Mouse (Mus musculus) limb, embryonic 13.5 days (tissue): ENCODE measurements around the gene Asic1. TPM values are rescaled to one million over a fixed set of nuclear protein-coding genes. Genes with fewer than 3 reads are reported as not detected.

Source experiments
- polyA plus RNA-seq: library from polyadenylated mRNA; unstranded; fragments of >200 nt; fragmentation: Nextera tagmentation; extraction: Ambion mirVana; gene quantifications from 2 replicates; pipeline ENCODE4 v1.2.1, GENCODE M21; 2015

Asic1 gene
- polyA plus RNA-seq, 1 experiment from 2014 or later, result 1.7 TPM

Other genes starting within 250 kb of the Asic1 start
- 14.0 and 14.1 TPM in 2 replicates for gene Nckap5l, start 212.6 kb upstream of the Asic1 start, polyA plus RNA-seq
- 17.0 and 19.7 TPM in 2 replicates for gene Bcdin3d, start 195.6 kb upstream of the Asic1 start, polyA plus RNA-seq
- gene Faim2, start 142.2 kb upstream of the Asic1 start, polyA plus RNA-seq, result 0.34 and 0.37 TPM in 2 replicates
- gene Aqp2, start 91.3 kb upstream of the Asic1 start, polyA plus RNA-seq, result not detected in 2 replicates
- gene Aqp5, start 79.6 kb upstream of the Asic1 start, polyA plus RNA-seq, result 0.27 and 0.61 TPM in 2 replicates
- gene Aqp6, start 69.0 kb upstream of the Asic1 start, polyA plus RNA-seq, result not detected in 2 replicates
- 114 and 121 TPM in 2 replicates for gene Racgap1, start 18.7 kb upstream of the Asic1 start, polyA plus RNA-seq
- 54.0 and 58.7 TPM in 2 replicates for gene Smarcd1, start 31.8 kb downstream of the Asic1 start, polyA plus RNA-seq
- gene Gm17349, start 35.1 kb downstream of the Asic1 start, polyA plus RNA-seq, result not detected in 2 replicates
- gene Gpd1, start 47.1 kb downstream of the Asic1 start, polyA plus RNA-seq, result 0.27 and 0.55 TPM in 2 replicates
- 139 and 143 TPM in 2 replicates for gene Cox14, start 55.2 kb downstream of the Asic1 start, polyA plus RNA-seq
- gene Cers5, start 102.5 kb downstream of the Asic1 start, polyA plus RNA-seq, result 80.6 and 85.0 TPM in 2 replicates
- 88.8 and 101 TPM in 2 replicates for gene Lima1, start 205.1 kb downstream of the Asic1 start, polyA plus RNA-seq